Mouse (Mus musculus) G1E (cell line): ENCODE measurements around the gene Stk32c.

Source experiments
- CTCF ChIP-seq: IDR thresholded peaks from 2 replicates; pipeline ENCODE4 v1.5.1; 2012; ENCODE audit warnings: low read depth, low read length, inconsistent platforms, mixed read lengths
- GATA1 ChIP-seq: IDR thresholded peaks from 2 replicates; pipeline ENCODE4 v1.6.1; 2012; ENCODE audit warnings: borderline replicate concordance, low read length, inconsistent platforms, mixed read lengths
- TAL1 ChIP-seq: conservative IDR thresholded peaks from 2 replicates; pipeline ENCODE4 v1.6.1; 2012; ENCODE audit warnings: low read depth, low read length, inconsistent platforms, mixed read lengths

DNA sequence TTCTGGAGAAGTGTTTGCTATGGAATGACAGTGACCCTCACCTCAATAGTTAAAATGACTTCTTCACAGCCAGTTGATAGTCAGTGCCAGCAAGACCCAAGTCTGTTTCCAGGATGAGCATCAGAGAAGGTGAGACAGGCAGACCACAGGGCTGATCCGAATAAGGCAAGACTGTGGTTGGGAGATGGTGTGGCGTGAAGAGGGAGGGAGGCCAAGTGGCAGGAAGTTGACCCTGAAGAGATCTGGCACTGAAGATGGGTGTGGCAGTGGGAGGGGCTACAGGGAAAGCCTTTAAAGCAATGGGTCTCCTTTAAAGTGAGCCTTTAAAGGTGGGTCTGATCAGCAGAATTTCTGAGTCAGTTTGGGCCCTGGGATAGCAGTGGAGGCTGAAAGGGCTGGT is 55.6 kb downstream of the Stk32c start:
- TF ChIP-seq CTCF (no peak), GATA1 (no peak), TAL1 (no peak)
